ENCODE assay signal across 7 mouse cellular contexts in the genomic region with DNA sequence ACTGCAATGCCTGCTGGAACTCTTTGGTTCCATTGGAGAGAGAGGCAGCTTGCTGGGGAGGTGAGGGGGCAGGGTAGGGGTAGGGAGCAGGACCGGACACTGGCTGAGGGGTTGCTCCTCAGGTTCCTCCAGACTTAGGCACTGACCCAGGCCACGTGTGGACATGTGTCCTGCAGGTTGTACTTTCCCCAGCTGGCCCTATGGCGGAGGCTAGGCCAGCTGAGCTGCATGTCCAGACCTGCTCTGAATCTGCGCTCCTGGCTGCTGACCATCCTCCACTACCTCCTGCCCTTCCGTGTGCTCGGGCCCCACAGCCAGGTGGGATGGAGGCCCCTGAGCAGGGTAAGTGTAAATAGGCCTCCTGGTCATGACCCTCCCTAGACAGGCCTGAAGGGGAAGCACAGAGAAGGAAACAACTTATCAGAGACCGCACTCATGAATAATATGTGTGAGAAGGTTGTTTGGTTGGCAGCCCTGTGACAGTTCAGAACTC.
DNase-seq lines count a peak whose midpoint lies in the region; ATAC-seq and TF ChIP-seq lines count a peak whose summit lies in the region.
"Not testable (repeated sequence)": the region's sequence is repeated elsewhere in the genome, so short reads cannot be mapped to it uniquely, and the experiment has no call there.

No protein-coding gene starts in this region.

- not testable (repeated sequence) for TF ChIP-seq CTCF in intestine, postnatal 0 days (IDR thresholded peaks at IDR 0.05; ENCODE audit: low read depth)

- not testable (repeated sequence) for H3K27ac ChIP-seq in embryonic facial prominence, embryonic 14.5 days (replicated peaks; ENCODE audit: low read depth, low read length); heart, embryonic 11.5 days (ENCODE audit: low read depth, low read length); intestine, postnatal 0 days (ENCODE audit: low read depth, low read length); liver, embryonic 13.5 days; midbrain, embryonic 16.5 days (ENCODE audit: low read length); stomach, embryonic 14.5 days (ENCODE audit: low read length)

- H3K9ac ChIP-seq in embryonic facial prominence, embryonic 14.5 days (ENCODE audit: low read depth, low read length); heart, embryonic 11.5 days (ENCODE audit: low read depth, low read length); intestine, postnatal 0 days (ENCODE audit: low read depth, low read length); liver, embryonic 13.5 days; midbrain, embryonic 16.5 days (ENCODE audit: low read depth, low read length); stomach, embryonic 14.5 days (replicated peaks; ENCODE audit: low read depth, low read length): not testable (repeated sequence)

- ATAC-seq in embryonic facial prominence, embryonic 14.5 days (ENCODE audit: low read depth): peak; percentile 6
- peak; percentile 41 for ATAC-seq in heart, embryonic 11.5 days (replicated peaks; ENCODE audit: insufficient number of reproducible peaks, low FRiP score, low TSS enrichment)
- peak; percentile 78 for ATAC-seq in intestine, postnatal 0 days
- ATAC-seq in liver, embryonic 13.5 days (ENCODE audit: low read depth): peak; percentile 12
- ATAC-seq in midbrain, embryonic 16.5 days: peak; percentile 28
- ATAC-seq in stomach, embryonic 14.5 days (ENCODE audit: insufficient number of reproducible peaks, insufficient read depth, low FRiP score, low read depth): peak; percentile 71

- H3K27me3 ChIP-seq in embryonic facial prominence, embryonic 14.5 days (replicated peaks; ENCODE audit: control insufficient read depth, insufficient read depth, low read length); heart, embryonic 11.5 days (ENCODE audit: control insufficient read depth, insufficient read depth, low read length); intestine, postnatal 0 days (replicated peaks; ENCODE audit: control insufficient read depth, insufficient read depth, low read length); liver, embryonic 13.5 days; midbrain, embryonic 16.5 days (ENCODE audit: control insufficient read depth, insufficient read depth, low read depth, low read length); stomach, embryonic 14.5 days (ENCODE audit: control insufficient read depth, insufficient read depth, low read length): not testable (repeated sequence)

- not testable (repeated sequence) for H3K36me3 ChIP-seq in embryonic facial prominence, embryonic 14.5 days (ENCODE audit: control insufficient read depth, insufficient read depth, low read length); heart, embryonic 11.5 days (ENCODE audit: control insufficient read depth, insufficient read depth, low read length); intestine, postnatal 0 days (ENCODE audit: control insufficient read depth, insufficient read depth); liver, embryonic 13.5 days; midbrain, embryonic 16.5 days (ENCODE audit: control insufficient read depth, insufficient read depth, low read length); stomach, embryonic 14.5 days (ENCODE audit: control insufficient read depth, insufficient read depth, low read length)

- peak; percentile 44 for DNase-seq in adrenal gland, postnatal 14 days
- DNase-seq in embryonic facial prominence, embryonic 14.5 days (ENCODE audit: low spot score): peak; percentile 32
- not testable (repeated sequence) for DNase-seq in liver, embryonic 13.5 days

- peaks cover 13% of the 10 kb centered on the region for H3K9me3 ChIP-seq in embryonic facial prominence, embryonic 14.5 days (ENCODE audit: control insufficient read depth, low read length)
- H3K9me3 ChIP-seq in heart, embryonic 11.5 days (replicated peaks; ENCODE audit: control insufficient read depth, low read length): peaks cover 12% of the 10 kb centered on the region
- H3K9me3 ChIP-seq in intestine, postnatal 0 days (ENCODE audit: control insufficient read depth): peaks cover 17% of the 10 kb centered on the region
- H3K9me3 ChIP-seq in liver, embryonic 13.5 days (replicated peaks): peaks cover 15% of the 10 kb centered on the region
- H3K9me3 ChIP-seq in midbrain, embryonic 16.5 days (replicated peaks; ENCODE audit: control insufficient read depth, low read length, poor library complexity, severe bottlenecking): peaks cover 11% of the 10 kb centered on the region
- H3K9me3 ChIP-seq in stomach, embryonic 14.5 days (ENCODE audit: control insufficient read depth, low read depth, low read length): peaks cover 10% of the 10 kb centered on the region

- 84% methylated on average over 5 of the region's 7 CpGs for WGBS in embryonic facial prominence, embryonic 14.5 days
- 85% methylated on average over 5 of the region's 7 CpGs for WGBS in heart, embryonic 11.5 days (ENCODE audit: insufficient replicate concordance)
- 57% methylated on average over 5 of the region's 7 CpGs for WGBS in intestine, postnatal 0 days
- 84% methylated on average over 5 of the region's 7 CpGs for WGBS in liver, embryonic 13.5 days (ENCODE audit: insufficient replicate concordance)
- 97% methylated on average over 5 of the region's 7 CpGs for WGBS in midbrain, embryonic 16.5 days
- WGBS in stomach, embryonic 14.5 days: 70% methylated on average over 5 of the region's 7 CpGs

- not testable (repeated sequence) for H3K4me3 ChIP-seq in embryonic facial prominence, embryonic 14.5 days (ENCODE audit: low read depth, low read length); heart, embryonic 11.5 days (ENCODE audit: low read depth, low read length); intestine, postnatal 0 days (ENCODE audit: low read depth, low read length); liver, embryonic 13.5 days (replicated peaks); midbrain, embryonic 16.5 days (ENCODE audit: low read depth, low read length); stomach, embryonic 14.5 days (ENCODE audit: low read depth, low read length)

- H3K4me1 ChIP-seq in embryonic facial prominence, embryonic 14.5 days (ENCODE audit: control insufficient read depth, insufficient read depth, low read length); heart, embryonic 11.5 days (ENCODE audit: control insufficient read depth, insufficient read depth, low read length); intestine, postnatal 0 days (replicated peaks; ENCODE audit: control insufficient read depth, insufficient read depth, low read length); liver, embryonic 13.5 days (replicated peaks); midbrain, embryonic 16.5 days (ENCODE audit: control insufficient read depth, insufficient read depth, low read length); stomach, embryonic 14.5 days (ENCODE audit: control insufficient read depth, insufficient read depth, low read length): not testable (repeated sequence)

- H3K4me2 ChIP-seq in embryonic facial prominence, embryonic 14.5 days (ENCODE audit: low read depth, low read length); heart, embryonic 11.5 days; intestine, postnatal 0 days (replicated peaks; ENCODE audit: low read depth); liver, embryonic 13.5 days; midbrain, embryonic 16.5 days (ENCODE audit: low read length); stomach, embryonic 14.5 days (replicated peaks; ENCODE audit: low read depth, low read length): not testable (repeated sequence)

Comparison
In these comparisons a context has a peak if more than half of its experiments do, and no peak if none do; other contexts are left out.
1. ATAC-seq: peak in every context shown above with its lines; median percentile 78 in intestine, postnatal 0 days; 71 in stomach, embryonic 14.5 days; 41 in heart, embryonic 11.5 days; 28 in midbrain, embryonic 16.5 days; 12 in liver, embryonic 13.5 days; 6 in embryonic facial prominence, embryonic 14.5 days.